ENCODE assay signal across 17 mouse cellular contexts in genomic region chr15:78158335-78158734, GRCm38 (mm10). TPM values are rescaled to one million over a fixed set of nuclear protein-coding genes. Genes with fewer than 3 reads are reported as not detected.
"Had no signal": no experiment of that assay in that cellular context is flagged by ENCODE, and none has a peak within 500 bp of the region (broad histone marks: within the 10 kb centered on the region; RNA-seq: fewer than 3 reads in every experiment).

No protein-coding gene starts in this region.

- DNase-seq: gastrocnemius, postnatal 14 days; gastrocnemius, postnatal 36 days; heart, adult 11 months; heart, adult 2 months; heart, postnatal 14 days; heart, postnatal 36 days; kidney, adult 11 months; kidney, adult 2 months; kidney, adult 9 months; kidney, postnatal 14 days; kidney, postnatal 36 days; layer of hippocampus, adult 9-11 months; layer of hippocampus, postnatal 36 days had no signal

RNA-seq across cellular contexts. Expression of gene Cacng2, which starts 38.5 kb away (rescaled TPM):
- total RNA-seq: gastrocnemius, adult 18-20 months; gastrocnemius, adult 8-10 months; gastrocnemius, postnatal 14 days; gastrocnemius, postnatal 36 days; heart, adult 2 months; heart, postnatal 14 days; heart, postnatal 36 days; hematopoietic stem cell, adult 5-6 weeks; liver, adult 2 months had no signal

RNA-seq across cellular contexts. Expression of gene Pvalb, which starts 47.9 kb away (rescaled TPM):
- total RNA-seq: hematopoietic stem cell, adult 5-6 weeks had no signal
